Mouse (Mus musculus) testis, adult 2 months (tissue): ENCODE measurements around the gene Mast1.

ENCODE experiments used
- CTCF ChIP-seq: fragments of 200-500 bp; IDR thresholded peaks from 2 replicates; pipeline ENCODE4 v1.5.1; 2012; ENCODE audit warnings: low read depth, mild to moderate bottlenecking, inconsistent platforms, low read length, moderate library complexity; ENCODE audit not compliant: control insufficient read depth, insufficient read depth, insufficient replicate concordance
- POLR2A ChIP-seq: fragments of 200-500 bp; IDR thresholded peaks from 2 replicates; pipeline ENCODE4 v1.6.1; 2012; ENCODE audit warnings: low read depth, mild to moderate bottlenecking, inconsistent platforms, low read length, moderate library complexity; ENCODE audit not compliant: control insufficient read depth

DNA sequence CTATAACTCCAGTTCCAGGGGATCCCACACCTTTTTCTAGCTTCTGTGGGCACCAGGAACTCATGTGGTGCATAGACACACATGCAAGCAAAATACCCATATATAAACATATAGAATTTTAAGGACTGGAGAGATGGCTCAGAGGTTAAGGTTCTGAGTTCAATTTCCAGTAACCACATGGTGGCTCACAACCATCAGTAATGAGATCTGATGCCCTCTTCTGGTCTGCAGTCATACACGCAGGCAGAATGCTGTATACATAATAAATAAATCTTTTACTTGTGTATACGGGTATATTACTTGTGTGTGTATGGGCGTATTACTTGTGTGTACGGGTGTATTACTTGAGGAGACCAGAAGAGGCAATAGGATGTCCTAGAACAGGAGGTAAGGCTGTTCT is 26.8 kb upstream of the Mast1 start:
- TF ChIP-seq POLR2A: no peak
- TF ChIP-seq CTCF: no peak
